Mouse (Mus musculus) C2C12 (cell line): ENCODE results near the gene Pard3b.

Experiments used
- CTCF ChIP-seq: IDR thresholded peaks from one replicate; pipeline ENCODE4 v1.5.1; 2011; ENCODE audit not compliant: control insufficient read depth, insufficient read depth, insufficient read length
- FOSL1 ChIP-seq: IDR thresholded peaks from one replicate; pipeline ENCODE4 v1.8.0; 2011; ENCODE audit warnings: mild to moderate bottlenecking, low read length; ENCODE audit not compliant: poor library complexity, insufficient read depth, severe bottlenecking
- MYOD1 ChIP-seq: IDR thresholded peaks from one replicate; pipeline ENCODE4 v1.6.1; 2011; ENCODE audit warnings: low read depth; ENCODE audit not compliant: control insufficient read depth, insufficient read length
- MYOG ChIP-seq: IDR thresholded peaks from one replicate; pipeline ENCODE4 v1.6.1; 2011; ENCODE audit not compliant: control insufficient read depth, insufficient read length; ENCODE audit errors: extremely low read depth
- USF1 ChIP-seq: IDR thresholded peaks from one replicate; pipeline ENCODE4 v1.6.1; 2011; ENCODE audit warnings: low read depth, mild to moderate bottlenecking, control low read depth, moderate library complexity

GRCm38 (mm10) chr1:62648591-62648990 is 1010.0 kb downstream of the Pard3b start:
- TF ChIP-seq USF1 (no peak), CTCF (no peak), MYOG (no peak), FOSL1 (no peak), MYOD1 (no peak)
